ENCODE assay signal across 10 mouse cellular contexts in the genomic region with DNA sequence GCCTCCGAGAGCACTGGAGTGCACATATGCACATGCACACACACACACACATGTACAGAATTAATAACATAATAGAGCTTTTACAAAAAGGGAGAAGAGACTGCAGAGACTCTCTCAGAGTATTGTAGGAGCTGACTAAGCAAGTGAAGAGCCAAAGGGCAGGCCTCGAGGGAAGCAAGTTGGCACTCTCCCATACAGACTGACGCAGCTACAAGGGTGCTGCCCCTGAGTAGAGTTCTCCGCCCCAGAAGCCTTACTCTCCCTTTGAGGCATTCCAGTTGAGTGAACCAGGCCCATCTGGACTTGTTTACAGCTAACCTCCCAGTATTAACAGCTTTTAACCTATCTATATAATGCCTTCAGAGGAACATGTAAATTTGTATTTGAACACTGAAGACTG. TPM values are rescaled to one million over a fixed set of nuclear protein-coding genes. Genes with fewer than 3 reads are reported as not detected.
A peak's percentile ranks its signal among the peaks of the same experiment; 100 is the strongest.
DNase-seq lines count a peak whose midpoint lies in the region.
"Had no signal": no experiment of that assay in that cellular context is flagged by ENCODE, and none has a peak within 500 bp of the region (broad histone marks: within the 10 kb centered on the region; RNA-seq: fewer than 3 reads in every experiment).

No protein-coding gene starts in this region.

- intact Hi-C loops in gastrocnemius, postnatal 14 days (cut with DNase I; ENCODE audit: low total_unique reads): no loop called here

- peak; percentile 43 for DNase-seq in urinary bladder, postnatal 25 days (ENCODE audit: low spot score)
- no peak for DNase-seq in urinary bladder, adult 2 months (ENCODE audit: low spot score)
- peak; percentile 50 for DNase-seq in gastrocnemius, postnatal 14 days
- peak; percentile 89 for DNase-seq in kidney, postnatal 14 days
- peak; percentile 51 for DNase-seq in testis, postnatal 10 days (ENCODE audit: low spot score)
- no peak for DNase-seq in cerebellum, adult 9-10 months
- DNase-seq in embryo, embryonic 9.5 days (ENCODE audit: extremely low spot score): no peak
- DNase-seq in liver: no peak

RNA-seq across cellular contexts. Expression of a gene that starts 54.4 kb away (rescaled TPM):
- polyA plus RNA-seq in urinary bladder, adult 2 months (2012; rRNA removed): not detected in 2 replicates
- total RNA-seq in gastrocnemius, postnatal 14 days (2021): not detected
- total RNA-seq: common myeloid progenitor, adult 5-6 weeks; MEL had no signal

Comparison
In these comparisons a context has a peak if more than half of its experiments do, and no peak if none do; other contexts are left out.
1. DNase-seq: peak in urinary bladder, postnatal 25 days (single experiment), gastrocnemius, postnatal 14 days (single experiment), kidney, postnatal 14 days (single experiment) and testis, postnatal 10 days (single experiment); none in urinary bladder, adult 2 months (single experiment), cerebellum, adult 9-10 months (single experiment), embryo, embryonic 9.5 days (single experiment) and liver (single experiment).